Mouse (Mus musculus) liver (tissue): Measurements from ENCODE around the gene Cdh26.

Experiments
- DNase-seq: peaks from one replicate; pipeline ENCODE4 v3.0.0-alpha.2; 2020; ENCODE audit warnings: mixed read lengths

Cdh26 gene

DNA sequence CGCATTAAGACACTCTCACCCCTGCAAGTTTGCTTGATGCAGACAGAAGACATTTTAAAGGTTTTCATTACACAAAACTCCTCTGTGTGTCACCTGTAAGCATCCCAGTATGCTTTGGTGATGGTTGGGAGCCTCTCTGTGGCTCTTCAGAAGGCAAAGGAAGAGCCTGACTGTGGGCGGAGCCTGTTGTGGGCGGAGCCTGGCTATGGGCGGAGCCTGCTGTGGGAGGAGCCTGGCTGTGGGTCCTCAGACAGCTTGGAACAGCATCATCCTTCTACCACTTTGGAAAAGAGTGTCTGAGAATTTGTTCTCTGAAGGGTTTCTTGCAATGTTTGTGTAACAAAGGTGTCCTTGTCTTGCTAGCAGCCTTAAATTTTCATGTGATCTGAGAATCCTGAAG is 82.7 kb downstream of the Cdh26 start:
- peak; percentile 26 for DNase-seq

DNA sequence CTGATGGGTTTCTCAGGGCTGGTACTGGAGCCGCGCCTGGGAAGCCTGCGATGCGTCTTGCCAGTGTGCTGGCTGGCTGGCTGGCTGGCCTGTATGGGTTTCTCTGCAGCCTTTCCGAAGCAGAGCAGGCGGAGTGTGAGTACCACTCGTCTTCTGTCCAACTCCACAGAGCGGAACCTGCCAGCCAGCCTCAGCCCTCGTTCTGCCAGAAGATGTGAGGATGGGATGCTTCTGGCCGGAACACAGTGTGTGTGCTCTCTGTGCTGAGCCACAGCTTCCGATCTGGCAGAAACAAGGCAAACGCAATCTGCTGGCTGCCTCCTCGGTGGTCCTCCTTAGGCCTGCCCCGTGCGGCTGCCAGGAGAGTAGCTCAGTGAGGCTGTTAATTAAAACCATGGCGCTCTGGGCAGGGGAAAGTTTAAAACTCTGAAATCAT is 83.3 kb downstream of the Cdh26 start:
- DNase-seq, result no peak

DNA sequence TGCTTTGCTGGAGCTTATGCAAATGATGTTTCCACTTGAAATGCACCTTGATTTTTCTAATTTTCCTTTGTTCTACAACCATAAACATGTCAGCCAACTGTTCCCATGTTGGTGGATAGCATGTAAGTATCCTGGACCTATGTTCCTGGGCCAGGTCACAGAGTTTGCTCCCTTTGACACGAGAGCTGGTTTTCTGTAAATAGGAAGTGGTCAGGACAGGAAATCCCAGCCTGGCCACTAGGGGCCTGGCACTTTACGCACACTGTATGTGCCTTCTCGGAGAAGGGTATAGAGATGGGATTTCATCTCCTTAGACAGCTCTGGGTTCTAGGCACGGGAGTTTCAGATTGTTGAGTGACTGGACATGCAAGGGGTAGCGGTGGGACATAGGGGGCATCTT is 86.1 kb downstream of the Cdh26 start:
- no peak for DNase-seq

DNA sequence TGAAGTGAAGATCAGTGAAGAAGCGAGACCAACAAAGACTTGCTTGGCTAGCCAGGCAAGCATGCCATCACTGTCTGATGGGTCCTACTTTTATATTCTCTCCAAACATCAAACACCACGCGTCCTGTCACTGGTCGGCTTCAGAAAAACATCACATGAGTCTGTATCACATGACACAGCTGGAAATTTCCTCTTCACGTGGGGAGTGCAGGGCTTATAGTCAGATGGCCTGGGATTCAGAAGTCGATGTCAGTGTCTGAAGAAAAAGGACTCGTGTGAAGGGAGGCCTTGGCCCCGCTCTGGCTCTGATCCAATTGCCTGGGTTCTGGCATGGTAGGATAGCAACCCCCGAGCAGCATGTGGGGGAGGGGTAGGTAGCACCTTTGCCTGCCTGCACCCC is 86.6 kb downstream of the Cdh26 start:
- no peak for DNase-seq

DNA sequence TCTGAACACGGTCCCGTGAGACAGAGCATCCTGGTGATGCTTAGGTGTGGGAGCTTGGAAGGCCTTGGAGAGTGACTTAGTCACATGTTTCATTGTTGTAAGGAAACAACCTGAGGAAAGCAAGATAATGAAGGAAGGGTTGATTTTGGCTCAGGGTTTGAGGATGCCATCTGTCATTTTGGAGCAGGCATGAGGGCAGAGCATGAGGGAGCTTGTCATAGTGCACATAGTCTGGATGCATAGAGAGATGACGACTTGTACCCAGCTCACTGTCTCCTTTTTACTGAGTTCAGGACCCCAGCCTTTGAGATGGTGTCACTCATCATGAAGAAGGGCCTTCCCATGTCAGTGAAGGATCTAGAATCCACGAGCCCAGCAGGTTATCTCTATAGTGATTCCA is 89.0 kb downstream of the Cdh26 start:
- DNase-seq, result no peak

DNA sequence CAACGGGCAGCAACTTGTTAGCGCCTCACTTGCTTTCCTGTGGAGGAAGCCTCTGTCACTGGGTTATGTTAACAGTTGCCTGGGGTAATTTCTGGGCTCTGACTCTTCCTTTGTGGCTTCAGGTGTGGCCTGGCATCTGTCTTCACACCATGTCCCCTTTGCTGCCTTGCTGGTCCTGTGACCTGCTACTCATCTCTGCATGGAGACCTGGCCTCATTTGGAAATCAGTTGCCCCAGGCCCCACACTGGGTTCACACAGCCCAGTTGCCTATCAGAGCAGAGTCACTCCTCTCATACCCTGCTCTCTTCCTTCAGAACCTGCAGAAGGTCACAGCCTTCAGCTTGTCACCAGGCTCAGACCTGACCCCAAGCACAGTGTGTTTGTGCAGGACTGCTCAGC is 89.9 kb downstream of the Cdh26 start:
- no peak for DNase-seq

DNA sequence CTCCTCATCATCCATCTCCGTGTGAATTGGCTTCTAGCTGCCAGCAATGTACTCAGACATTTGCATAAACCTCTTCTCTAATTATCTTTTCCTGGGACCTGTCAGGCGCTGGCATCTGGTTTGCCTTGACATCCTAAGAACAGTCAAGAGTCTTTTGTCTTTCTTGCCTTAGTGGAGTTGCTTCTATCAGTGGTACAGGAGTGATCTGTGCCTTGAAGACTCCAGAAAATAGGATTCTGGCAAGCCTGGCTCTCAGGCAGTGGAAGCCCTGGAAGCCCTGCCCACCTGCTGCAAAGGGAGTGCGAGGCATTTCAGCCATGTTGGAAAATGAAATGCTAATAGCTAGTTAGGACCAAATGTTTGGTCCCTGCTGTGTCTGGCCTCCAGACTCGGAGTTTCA is 92.0 kb downstream of the Cdh26 start:
- DNase-seq, result no peak

DNA sequence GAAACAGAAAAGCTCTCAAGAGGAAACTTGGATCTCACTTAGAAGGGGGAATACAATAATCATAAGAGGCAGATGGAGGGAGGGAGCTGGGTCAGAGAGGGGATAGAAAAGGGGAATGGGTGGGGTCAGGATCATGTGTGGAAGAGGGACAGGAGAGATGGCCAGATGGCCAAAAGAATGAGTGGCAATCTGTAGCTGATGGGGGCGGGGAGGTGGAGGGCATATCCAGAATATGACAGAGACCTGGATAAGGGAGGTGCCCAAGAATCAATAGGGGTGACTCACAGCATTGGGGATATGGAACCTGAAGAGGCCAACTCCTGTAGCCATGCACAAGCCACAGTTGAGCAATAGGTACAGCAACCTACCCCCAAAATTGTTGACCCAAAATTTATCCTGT is 92.5 kb downstream of the Cdh26 start:
- no peak for DNase-seq

DNA sequence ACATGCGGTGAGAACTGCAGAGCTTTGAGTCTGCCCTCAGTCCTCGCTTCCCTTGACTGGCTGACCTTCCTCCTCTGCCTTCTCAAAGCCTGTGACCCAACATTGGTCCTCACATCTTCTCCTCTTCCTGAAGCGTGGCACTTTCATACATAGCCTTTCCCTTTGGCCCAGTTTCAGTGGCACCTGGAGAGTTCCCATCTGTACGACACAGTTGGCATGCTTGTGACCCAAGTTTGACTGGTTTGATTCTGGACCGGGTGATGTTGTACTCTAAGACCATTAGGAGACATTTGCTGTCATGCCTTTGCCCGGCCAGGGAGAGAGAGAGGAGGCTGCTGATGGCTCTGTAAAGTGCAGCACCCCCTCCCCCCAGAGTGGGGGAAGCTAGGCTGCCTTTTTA is 96.4 kb downstream of the Cdh26 start:
- no peak for DNase-seq

DNA sequence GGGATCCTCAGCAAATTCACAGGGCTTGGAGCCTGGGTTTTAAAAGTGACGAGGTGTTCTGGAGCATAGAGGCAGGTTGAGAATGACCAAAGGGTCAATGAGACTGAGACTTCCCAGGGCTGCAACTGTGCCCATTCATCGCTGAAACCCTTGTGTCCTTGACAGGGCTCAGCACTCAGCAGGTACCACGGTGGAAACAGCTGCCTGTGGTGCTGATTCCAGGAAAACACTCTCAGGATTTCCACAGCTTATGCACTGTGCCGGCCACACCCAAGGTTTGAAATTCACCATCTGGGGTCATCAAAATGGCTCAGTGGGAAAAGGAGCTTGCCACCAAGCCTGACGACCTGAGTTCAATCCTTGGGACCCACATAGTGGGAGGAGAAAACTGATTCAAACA is 100.9 kb downstream of the Cdh26 start:
- no peak for DNase-seq

DNA sequence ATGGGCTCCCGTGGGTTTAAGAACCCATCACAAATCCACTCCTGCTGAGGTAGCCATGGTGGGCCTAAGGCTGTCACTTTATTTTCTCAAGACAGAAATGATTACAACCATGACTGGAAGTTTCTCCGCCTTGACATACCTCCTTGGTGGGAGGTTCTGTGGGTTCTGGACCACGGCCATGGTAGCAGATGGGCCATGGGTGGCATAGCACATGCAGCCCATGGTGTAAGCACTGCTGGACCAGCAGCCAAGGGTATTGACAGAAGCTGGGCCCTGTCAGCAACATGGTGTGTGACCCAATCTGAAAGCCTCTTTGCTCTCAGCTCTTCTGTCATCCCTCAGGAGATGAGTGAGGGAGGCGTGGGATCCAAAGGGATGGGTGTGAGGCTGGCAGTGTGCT is 106.2 kb downstream of the Cdh26 start:
- no peak for DNase-seq
